Mouse (Mus musculus) spleen, postnatal 14 days (tissue): ENCODE measurements around the gene Fuca2.
"Not testable (repeated sequence)": the region's sequence is repeated elsewhere in the genome, so short reads cannot be mapped to it uniquely, and the experiment has no call there.

ENCODE experiments used
- DNase-seq, 2 experiments: peaks; one replicate each; pipeline ENCODE4 v3.0.0; 2021 to 2022; ENCODE audit warnings: low spot score in 2 of 2

Fuca2 gene

GRCm38 (mm10) chr10:13499331-13499730 is at the start of gene Fuca2:
Gene Fuca2 (plus strand): TSS chr10:13499540.
- no peak for DNase-seq

DNA sequence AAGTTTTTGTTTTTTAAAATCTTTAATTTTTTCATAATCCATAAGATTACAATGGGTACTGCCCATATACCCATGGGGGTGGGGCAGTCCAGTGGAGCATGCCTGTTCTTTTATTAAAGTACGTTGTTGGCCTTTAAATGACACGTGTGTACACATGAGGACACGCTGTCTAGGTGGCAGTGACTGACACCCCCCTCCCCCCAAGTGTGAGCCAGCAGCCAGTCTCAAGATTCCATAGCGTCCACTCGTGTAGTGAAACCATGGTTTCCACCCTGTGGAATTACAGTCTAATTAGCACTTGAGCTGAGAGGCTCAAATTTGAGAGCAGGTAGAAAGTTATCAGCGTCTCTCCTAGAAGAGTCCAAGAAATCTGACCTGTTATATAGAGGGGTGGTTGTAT is 47.7 kb upstream of the Fuca2 start:
- no peak for DNase-seq

GRCm38 (mm10) chr10:13453200-13453990 is 45.9 kb upstream of the Fuca2 start:
- DNase-seq, result no peak

DNA sequence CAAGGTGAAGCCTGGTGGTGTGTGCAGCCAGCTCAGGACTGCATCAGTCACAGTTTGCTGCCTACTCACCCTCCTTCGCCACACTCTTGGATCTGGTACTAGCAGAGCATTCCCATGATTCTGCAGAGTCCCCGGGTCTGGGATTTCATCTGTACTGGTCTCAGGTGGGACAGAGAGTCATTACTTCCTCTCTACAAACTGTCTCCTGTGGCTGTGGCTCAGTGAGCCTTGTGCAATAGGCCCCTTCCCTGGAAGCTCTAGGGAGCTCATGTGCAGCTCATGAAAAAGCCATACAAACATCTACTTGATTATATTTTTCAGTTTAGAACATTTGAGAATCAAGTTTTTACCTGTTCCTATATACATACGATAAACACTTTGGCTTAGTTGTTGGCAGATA is 35.0 kb upstream of the Fuca2 start:
- DNase-seq, result not testable (repeated sequence)

- DNase-seq, result no peak
These were observed 32.4 kb upstream of the Fuca2 start for GRCm38 (mm10) chr10:13466925-13467324.

- not testable (repeated sequence) for DNase-seq
These were observed 31.3 kb upstream of the Fuca2 start for GRCm38 (mm10) chr10:13468025-13468529.

DNA sequence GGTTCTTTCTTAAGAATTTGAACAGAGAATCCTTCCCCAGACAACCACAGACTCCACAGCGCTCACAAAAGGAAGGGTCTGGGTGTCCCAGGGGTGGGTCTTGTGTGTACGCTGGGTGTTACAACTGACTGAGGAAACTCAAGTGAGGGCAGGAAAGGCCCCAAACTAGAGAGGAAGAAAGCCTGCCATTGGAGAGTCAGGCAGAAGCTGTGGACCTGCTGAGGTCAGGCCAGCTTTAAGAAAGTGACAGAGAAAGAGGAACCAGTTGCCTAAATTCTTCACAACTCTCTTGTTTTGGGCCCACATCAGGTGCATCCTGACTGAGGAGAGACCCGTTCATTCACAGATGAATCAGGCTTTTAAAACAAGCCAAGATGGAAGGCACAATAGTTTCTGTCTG is 29.1 kb upstream of the Fuca2 start:
- no peak for DNase-seq

- no peak for DNase-seq
These were observed 26.0 kb upstream of the Fuca2 start for GRCm38 (mm10) chr10:13473287-13473832.

DNA sequence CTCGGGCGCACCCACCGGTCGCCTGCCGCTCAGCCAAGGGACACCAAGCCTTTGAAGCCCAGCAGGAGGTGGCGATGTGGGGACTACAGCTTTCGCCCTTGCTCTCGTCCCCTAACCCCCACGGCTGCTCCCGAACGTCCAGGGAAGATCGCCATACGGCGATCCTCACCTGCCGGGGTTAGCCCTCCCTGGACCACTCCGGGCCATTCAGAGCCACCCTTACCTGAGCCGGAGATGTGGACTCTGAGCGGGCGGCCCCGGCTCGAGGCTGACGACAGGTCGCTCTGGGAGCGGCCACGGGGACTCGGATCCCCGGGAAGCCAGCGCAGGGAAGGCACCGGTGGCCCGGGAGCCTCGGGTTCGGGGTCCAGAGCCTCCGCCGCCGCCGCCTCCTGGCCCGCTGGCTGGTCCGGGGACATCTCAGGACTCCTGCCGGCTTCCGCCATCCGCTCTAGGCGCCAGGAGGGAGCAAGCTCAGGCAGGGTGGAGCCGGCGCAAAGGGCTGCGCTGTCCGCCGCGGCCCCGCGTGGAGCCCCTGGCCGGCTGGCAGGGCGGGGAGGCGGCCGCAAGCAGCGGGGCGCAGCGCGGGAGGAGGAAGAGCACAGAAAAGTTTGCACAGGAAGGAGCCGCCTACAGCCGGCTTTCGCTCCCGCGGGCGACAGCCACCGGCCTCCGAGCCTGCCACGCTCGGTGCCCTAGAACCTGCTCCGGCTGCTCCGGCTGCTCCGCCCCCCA is 25.3 kb upstream of the Fuca2 start, which contains the start of gene Phactr2:
Gene Phactr2 (minus strand): TSS at position 580 of the 735 bp plus-strand sequence.
- DNase-seq, result peak; percentile 14 to 15

GRCm38 (mm10) chr10:13474568-13474955 is 24.8 kb upstream of the Fuca2 start:
- no peak for DNase-seq

- no peak for DNase-seq
These were observed 24.2 kb upstream of the Fuca2 start for GRCm38 (mm10) chr10:13475121-13475520.

- DNase-seq, result no peak
These were observed 20.0 kb upstream of the Fuca2 start for GRCm38 (mm10) chr10:13479341-13479740.

DNA sequence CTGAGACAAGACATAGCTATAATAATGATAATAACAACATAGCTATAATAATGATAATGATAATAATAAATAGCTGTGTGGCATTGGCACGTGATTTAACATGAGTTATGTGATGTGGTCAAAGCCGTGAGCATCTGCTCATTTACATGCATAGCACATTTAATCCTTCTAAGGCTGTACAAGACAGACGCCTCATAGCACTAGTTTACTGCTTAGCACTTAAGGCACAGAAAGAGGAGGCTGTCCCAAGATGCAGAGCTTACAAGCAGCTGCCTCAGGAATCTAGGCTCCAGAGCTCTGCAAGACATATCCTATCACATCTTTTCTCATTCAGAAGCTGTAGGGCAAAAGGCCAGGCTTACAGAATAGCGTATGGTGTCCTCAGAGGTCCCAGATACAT is 13.4 kb upstream of the Fuca2 start:
- no peak for DNase-seq

GRCm38 (mm10) chr10:13489671-13490070 is 9.7 kb upstream of the Fuca2 start:
- no peak for DNase-seq

DNA sequence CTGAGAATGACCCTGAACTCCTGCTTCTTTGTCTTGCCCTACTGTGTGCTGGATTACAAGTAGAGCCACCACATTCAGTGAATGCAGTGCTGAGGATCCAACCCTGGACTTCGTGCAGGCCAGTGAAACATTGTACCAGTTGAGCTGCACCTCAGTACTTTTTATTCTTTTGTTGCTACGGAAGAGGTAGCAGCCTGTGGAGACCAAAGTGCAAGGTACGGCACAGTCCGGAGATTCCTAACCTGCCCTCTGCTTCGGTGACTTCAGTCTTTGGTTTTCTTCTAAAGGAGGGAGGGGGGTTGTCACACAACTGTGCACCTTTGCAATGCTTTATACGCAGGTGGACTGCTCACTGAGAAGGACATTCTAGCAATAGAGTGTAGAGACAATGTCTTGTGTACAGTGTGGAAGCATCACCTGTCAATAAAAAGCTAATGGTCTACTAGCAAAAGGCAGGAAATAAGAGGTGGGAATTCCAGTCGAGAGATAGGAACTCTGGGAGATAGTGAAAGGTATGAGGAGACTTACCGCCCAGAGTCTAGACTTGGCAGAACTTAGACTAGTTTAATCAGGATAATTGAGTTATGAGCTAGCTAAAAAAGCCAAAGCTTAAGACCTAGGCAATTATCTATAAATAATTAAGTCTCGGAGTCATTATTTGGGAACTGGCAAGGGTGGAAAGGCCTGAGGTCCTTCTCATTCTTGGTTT is 5.2 kb upstream of the Fuca2 start:
- no peak for DNase-seq

DNA sequence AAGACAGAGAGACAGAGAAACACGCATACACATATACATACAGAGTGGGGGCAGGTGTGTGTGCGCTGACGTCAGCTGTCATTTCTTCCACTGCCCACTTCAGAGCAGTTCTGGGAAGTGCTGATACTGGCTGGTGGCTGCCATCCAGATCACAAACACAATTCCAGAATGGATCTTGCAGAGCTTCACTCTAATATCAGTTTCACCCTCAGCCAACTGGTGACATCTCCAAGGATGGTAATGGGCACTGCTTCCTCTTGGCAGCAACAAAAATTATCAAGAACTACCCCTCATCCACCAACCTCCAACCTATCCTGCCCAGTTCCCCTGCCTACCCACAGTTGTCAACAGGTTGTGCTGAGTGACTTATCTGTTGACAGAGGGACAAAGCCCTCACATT is 3.0 kb upstream of the Fuca2 start:
- no peak for DNase-seq

DNA sequence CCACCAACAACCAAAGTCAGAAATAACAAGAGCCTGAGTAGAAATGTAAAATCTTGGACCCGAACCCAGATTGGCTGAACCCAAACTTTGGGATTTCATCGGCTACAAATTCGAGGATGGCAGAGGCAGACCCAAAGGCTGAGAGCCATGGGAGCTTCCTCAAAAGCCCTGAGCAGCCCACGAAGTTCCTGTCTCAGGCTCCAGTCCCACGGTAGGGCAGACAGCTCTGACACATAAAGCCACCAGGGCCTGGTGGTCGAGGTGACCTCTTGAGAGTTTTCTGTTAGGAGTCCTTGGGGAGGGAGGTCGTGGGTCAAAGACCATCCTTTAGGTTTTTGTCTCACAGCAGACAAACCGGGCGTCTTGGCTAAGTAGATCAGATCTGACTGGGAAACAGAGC is 1.1 kb downstream of the Fuca2 start:
- DNase-seq, result no peak

- DNase-seq, result peak; percentile 62 to 67
These were observed 1.7 kb downstream of the Fuca2 start for GRCm38 (mm10) chr10:13500938-13501496.

DNA sequence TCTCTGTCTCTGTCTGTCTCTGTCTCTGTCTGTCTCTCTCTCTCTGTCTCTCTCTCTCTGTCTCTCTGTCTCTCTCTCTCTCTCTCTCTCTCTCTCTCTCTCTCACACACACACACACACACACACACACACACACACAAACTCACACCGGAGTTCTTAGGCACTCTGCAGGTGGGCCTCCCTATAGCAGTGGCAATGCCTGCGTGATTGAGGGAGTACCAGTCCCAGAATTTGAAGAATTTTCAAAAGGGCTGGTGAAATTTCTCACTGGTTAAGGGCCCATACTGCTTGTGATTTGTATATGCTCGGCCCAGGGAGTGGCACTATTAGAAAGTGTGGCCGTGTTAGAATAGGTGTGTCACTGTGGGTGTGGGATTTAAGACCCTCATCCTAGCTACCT is 2.2 kb downstream of the Fuca2 start:
- DNase-seq, result not testable (repeated sequence)

- DNase-seq, result no peak
These were observed 3.0 kb downstream of the Fuca2 start for GRCm38 (mm10) chr10:13502371-13502770.

DNA sequence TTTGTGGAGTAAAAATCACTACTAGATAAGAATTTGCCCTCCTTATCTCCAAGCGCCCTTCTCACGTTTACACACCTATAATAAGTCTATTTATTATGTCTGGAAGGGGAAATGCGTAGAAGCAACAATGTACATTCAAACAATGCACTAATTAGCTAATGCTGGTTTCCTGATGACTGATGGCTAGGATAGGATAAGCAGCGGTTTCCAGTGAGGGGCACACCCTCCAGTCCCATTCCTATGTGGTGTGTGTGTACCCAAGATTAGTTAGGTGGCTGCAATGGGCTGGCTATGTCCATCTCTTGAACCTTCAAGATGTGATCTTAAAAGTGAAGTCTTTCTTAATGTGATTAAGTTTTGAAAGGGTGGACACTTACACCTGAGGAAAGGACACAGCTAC is 22.5 kb downstream of the Fuca2 start:
- no peak for DNase-seq

- no peak for DNase-seq
These were observed 28.8 kb downstream of the Fuca2 start for GRCm38 (mm10) chr10:13528155-13528554.
